Mouse (Mus musculus) v-Abl transformed pro-B cells (cell line): Measurements from ENCODE around the gene Pop7.

Source experiments
- in situ Hi-C, 2 experiments: fragments of 400-800 bp; cut with MboI; formaldehyde crosslinking; loops; one replicate each; pipeline ENCODE4 v1.15.1; 2025; ENCODE audit not compliant: unreplicated experiment in 2 of 2

Gene Pop7

DNA sequence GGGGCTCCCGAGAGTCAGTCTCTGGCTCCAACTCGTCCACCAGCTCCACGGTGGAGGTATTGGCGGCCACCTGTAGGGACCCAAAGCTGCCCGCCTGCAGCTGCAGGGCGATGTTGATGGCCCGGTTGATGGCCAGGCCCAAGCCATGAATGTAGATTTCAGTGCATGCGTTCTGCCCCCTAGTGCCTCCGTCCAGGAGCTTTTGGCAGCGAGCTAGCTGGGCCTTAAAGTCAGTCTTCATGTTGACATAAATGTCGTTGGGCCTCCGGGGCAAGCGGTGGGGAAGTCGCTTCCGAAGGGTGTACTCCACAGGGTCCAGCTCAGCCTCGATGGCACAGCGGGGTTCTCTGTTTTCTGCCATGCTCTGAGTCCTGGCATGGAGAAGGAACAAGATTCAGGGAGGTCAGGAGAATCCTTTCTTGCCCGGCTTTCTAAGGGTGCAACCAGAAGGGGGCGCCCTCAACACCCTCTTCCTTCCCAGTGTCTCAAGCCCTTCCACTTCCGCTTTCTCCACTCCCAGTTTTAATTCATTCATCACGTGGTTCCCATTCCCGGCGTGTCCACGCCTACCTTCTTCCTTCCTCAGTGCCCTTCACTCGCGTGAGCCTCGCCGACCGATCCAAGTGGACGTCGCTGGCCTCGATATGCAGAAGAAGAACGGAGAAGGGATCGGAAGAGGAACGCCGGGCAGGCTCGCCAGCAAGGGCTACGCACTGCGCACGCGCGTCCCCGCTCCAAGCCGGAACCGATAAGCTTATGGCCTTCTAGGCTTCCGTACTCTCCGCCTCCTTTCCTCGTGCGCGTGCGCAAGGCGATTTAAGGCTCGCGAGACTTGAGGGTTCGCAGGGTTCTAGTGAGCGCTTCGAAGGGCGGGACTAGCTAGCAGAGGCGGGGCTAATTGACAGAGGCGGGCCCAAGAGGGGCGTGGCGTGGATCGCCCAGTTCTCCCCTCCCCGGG is at the start of gene Pop7:
TSS of gene Pop7 (minus strand) at position 810 of the 958 bp plus-strand sequence.
- in situ Hi-C loops = loop anchor here (5.0 to 10.0 kb wide), 4 partner anchors 153 to 260 kb away; partner anchors contain the start of gene Slc12a9 (in 2 of the 2)

DNA sequence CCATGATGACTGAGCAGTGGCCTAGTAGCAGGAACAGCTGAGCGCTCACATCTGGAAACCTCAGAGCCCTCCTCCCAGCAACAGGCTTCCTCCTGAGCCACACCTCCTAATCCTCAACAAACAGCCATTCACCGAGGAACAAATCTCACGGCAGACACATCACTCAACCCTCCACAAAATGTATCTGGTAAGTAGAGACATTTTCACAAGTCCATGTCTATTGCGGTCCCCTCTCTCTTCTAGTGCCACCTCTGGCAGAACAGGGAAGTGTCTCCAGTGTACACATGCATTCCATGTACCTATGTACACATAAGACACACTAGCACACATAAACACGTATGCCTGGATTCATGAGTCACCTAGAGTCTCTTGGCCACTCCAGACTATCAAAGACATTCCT is 48.8 kb upstream of the Pop7 start:
- in situ Hi-C loops = no loop called here

DNA sequence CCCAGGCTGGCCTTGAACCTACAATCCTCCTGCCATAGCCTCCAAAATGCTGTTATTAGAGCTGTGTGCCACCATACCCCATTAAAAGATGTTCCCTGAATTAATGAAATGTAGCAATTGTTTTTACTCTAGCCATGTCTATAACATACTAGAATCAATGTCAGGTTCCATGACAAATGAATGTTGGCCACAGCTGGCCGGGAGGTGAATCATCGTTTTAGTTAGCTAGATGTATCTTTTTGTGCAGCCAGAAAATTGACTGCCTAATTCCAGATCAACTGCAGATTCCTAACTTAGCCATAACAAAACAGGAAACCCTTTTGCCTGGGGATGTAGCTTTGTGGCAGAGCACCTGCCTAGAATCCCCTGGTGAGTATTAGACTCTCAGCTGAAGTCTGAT is 47.5 kb upstream of the Pop7 start:
- in situ Hi-C loops = no loop called here

DNA sequence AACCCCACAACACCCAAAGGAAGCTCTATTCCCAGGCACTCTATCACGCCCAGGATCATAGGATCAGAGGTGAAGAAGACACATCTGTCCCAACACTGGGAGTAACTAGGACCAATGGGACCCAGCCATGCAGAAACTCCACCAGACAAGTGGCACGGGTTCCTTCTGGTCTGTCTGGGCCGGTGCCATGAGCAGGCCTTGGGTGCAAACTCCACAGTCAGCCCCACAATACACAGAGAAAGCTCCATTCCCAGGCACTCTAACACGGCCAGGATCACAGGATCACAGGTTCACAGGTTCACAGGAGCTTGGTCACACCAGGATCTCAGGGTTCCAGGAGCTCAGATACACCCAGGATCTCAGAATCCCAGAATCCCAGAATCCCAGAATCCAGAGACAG is 43.3 kb upstream of the Pop7 start:
- in situ Hi-C loops = no loop called here

DNA sequence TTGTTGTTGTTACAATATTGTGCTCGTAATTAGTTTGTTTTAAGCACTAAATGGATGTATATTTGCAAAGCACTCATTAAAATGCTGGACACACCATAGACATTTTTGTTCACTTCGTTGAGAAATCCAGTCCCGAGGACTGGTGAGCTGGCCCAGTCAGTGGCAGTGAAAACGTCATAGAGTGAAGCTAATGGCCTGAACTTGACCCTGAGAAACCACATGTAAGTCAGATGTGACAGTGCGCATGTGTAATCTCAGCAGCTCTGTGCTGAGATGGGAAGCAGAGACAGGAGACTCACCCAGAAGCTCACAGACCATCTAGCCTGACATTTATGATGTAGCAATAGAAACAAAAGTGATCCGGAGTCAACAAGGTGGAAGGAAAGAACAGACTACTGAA is 42.6 kb upstream of the Pop7 start:
- in situ Hi-C loops = no loop called here

DNA sequence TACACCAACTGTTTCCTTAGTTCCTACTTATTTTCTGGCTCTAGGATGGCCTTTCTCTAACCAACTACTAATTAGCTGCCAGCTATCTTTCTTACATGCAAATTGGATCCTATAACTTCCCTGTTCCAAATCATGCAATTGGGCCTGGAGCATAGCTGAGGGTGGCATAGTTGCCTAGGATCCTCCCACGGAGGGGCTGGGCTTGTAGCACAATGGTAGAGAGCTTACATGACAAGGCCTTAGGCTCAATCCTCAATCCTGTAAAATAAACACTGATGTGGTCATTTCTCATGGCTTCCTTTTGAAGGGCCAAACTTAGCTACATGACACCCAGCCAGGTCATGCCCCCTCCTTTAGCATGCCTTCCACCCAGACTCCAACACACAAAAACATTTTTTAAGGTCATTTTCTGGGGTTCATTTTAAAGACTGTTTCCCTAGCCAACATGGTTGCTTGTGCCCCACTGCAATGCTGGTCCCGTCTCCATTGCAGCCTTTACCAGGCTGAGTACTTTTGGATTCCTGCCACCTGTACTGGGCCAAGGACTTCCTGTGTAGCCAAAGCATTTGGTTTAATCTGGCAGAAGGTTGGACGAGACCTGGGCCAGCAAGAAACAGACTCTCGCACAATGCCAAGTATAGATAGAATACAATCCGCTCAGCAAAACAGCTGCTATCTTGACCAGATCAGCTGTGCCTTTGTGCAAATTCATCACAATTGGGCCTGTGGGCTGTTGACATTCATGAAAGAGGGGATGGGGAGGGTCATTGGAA is 39.6 kb upstream of the Pop7 start:
- in situ Hi-C loops = no loop called here

DNA sequence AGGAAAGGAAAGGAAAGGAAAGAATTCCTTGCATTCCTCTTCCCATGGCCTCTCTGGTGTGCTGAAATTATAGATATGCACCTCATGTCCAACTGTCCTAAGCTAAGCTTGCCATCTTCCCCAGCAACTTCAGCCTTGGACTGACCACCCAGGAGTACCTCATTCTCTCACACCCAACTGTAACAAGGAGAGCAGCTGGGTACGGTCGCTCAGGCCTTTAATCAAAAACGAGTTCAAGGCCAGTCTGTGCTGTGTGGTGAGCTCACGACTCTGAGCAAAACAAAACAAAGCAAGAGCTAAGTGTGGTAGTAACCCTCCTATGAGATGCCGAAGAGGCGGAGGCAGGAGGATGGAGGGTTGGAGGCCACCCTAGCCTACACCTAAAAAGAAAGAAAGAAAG is 38.7 kb upstream of the Pop7 start:
- in situ Hi-C loops = no loop called here

DNA sequence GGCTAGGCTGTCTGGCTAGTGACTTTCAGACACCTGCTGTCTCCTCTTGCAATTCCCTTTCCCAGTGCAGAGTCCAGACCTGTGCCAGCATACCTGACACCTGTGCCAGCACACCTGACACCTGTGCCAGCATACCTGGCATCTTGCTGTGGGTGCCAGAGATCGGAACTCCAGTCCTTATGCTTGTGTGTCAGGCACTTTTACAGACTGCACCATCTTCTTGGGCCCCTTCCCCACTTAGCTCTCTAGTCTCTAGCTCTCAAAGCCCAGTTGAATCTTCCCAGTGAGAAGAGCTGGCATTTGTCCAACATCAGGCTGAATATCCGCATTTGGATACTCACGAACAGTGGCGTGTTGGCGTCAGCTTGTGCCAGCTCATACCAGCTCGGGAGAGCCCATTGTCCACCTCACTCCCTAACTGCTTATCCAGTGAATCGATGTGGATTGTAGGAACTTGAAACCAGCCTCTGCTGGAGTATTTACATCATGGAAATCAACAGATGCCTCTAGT is 37.0 kb upstream of the Pop7 start:
- in situ Hi-C loops = no loop called here

DNA sequence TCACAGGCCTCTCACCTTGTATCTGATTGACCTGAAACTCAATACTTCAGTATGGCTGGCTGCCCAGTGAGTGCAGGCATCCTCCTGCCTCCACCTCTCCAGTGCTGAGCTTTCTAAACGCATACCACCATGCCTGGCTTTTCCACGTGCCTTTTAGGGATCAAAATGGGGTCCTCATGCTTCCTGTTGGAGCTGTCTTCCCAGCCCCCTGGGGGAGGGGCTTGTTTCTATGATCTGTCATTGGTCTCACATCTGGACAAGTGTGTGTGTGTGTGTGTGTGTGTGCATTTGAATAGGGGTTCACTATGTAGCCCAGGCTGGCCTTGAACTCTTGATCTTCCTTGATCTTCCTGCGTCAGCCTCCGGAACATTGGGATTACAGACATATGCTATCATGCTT is 35.1 kb upstream of the Pop7 start:
- in situ Hi-C loops = no loop called here

DNA sequence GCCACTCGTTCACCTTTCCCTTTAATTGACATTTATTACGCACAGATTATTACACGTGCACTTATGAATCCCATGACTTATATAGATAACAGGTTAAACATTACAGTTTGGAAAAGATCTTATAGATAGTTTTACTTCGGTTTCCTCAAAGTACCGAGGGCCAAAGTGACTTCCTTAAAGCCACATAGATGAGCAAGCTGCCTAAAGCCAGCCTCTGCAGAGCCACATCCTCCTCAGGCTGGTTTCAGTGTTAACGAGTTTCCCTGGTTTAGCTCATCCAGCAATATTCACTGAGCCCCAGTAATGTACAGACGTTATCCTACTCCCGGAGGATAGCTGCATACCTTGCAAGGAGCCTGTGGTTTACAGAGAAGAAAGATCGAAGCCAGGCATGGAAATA is 33.0 kb upstream of the Pop7 start:
- in situ Hi-C loops = no loop called here

DNA sequence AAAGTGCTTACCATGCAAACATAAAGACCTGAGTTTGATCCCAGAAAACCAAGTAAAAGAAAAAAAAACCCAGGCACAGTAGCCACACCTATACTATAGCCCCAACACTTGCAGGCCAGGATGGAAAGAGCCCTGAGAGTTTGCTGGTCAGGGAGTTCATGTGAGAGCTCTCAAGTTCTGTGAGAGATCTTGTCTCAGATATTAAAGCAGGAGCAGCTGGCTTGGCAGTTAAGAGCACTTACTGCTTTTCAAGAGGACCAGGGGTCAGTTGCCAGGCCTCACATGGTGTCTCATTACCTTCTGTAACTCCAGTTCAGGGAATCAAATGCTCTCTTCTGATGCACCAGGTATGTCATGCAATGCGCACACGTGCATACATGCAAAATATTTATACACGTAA is 32.4 kb upstream of the Pop7 start:
- in situ Hi-C loops = loop anchor here (5.0 kb wide), 2 partner anchors 68 to 118 kb away; partner anchors contain the start of gene Mospd3 (in 1 of the 2)

DNA sequence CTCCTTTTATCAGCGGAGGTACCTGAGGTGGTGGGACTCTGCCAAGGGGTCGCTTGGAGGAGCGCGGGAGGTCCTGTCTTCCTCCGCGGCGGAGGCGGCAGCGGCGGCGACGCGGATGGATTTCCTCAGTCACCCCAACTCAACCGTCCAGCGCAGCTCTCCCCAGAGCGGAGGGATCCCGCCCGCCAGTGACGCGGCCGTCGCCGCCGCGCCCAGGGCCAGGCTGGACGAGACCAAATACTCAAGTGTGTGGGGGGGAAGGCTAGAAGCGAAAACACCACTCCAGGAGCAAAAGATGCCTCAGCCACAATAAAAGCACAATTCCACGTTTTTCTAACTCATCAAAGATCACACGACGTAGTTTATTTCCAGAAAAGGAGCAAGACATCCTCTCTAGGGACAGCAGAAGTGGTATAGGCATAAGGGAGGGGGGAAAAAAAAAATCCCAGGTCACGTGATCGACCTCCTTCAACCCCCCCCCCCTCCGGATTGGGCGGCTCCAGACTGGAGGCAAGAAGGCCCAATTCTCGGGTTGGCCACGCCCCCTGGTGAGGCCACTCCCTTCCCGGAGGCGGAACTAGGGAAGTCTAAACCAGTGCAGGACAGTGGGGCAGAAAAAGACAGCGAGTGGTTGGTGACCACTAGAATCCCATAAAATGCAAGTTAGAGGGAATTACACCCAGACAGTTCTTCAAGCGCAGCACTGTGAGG is 31.0 kb upstream of the Pop7 start, which contains the start of the genes Epo and Gnb2:
TSS of gene Epo (minus strand) at position 126 of the 711 bp plus-strand sequence.
TSS of gene Gnb2 (minus strand) at position 394 of the 711 bp plus-strand sequence.
- in situ Hi-C loops = loop anchor here (5.0 kb wide), 2 partner anchors 69 to 119 kb away; partner anchors contain the start of gene Mospd3 (in 1 of the 2)

DNA sequence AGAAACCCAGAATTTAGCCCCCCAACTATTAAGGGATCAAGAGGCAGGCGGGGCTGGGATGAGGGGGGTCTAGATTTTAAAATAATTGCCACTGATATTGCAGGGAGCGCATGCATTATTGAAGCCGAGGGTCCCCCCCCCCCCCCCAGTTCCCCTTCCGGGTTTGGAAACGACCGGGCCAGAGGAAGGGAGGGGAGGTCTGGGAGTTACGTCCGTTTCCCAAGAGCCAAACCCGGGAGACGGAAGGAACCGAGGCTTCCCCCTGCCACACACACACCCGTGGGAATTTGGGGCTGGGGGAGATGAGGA is 30.4 kb upstream of the Pop7 start:
- in situ Hi-C loops = loop anchor here (5.0 kb wide), 2 partner anchors 70 to 120 kb away; partner anchors contain the start of gene Mospd3 (in 1 of the 2)

DNA sequence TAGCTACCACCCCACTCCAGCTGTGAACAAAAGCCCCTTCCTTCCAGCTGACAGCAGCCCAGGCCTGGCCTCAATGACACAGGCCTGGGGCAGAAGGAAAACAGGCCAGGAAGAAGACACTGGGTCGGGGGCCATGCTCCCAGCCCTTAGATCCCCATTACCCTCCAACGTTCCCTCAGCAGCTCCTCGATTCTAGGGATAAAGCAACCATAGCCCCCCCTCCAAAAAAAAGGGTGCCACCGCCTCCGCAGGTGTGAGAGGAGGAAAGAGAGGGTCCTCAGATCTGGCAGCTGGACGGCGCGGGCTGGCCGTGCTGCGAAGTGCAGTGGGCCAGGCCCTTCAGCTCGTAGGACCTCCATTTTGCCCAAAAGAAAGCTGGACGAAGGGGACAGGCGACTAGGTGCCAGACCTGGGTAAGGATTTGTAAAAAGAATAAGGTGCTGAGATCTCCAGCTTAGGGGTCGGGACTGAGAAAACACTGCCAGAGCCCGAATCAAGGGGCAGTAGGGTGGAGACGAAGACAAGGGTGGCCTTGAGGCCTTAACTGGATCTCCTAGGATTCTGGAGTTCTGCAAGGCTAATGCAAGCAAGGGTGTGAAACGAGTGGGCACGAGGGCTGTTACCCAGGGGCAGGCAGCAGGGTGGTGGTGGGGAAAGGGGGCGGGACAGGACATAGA is 30.0 kb upstream of the Pop7 start:
- in situ Hi-C loops = loop anchor here (5.0 kb wide), 2 partner anchors 70 to 120 kb away; partner anchors contain the start of gene Mospd3 (in 1 of the 2)

DNA sequence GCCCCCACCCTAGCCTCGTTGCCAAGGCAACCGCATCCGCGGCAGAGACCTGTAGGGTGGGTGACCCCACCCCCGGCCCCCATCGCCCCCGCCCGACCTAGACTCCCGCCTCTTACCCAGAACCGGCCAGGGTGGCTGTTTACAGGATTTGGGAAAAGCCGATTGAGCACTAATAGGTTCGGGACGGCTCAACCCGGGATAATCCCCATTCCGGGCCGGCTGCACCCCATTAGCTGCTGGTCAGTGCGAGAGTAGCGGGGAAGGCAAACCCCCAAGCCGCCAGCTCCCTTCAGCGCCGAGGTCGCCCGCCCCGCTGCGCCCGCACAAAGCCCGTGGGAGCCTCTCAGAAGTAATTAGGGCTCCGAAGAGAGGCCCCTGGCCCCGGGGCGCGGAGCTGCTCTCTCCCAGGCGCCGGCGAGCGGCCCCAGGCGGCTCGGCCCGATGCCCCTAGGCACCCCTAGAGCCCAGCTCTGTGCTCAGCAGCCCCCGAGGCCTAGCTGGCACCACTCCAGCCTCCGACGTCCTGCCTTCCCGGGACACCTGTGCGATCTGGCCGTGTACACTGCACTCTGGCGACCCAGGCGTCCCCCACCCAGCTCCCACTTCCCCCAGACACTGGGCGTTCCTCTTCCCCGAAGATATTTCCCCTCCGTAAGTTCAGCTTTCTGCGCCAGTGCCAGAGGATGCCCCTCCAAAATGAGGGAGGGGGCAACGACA is 29.3 kb upstream of the Pop7 start:
- in situ Hi-C loops = loop anchor here (5.0 kb wide), 2 partner anchors 71 to 121 kb away; partner anchors contain the start of gene Mospd3 (in 1 of the 2)

DNA sequence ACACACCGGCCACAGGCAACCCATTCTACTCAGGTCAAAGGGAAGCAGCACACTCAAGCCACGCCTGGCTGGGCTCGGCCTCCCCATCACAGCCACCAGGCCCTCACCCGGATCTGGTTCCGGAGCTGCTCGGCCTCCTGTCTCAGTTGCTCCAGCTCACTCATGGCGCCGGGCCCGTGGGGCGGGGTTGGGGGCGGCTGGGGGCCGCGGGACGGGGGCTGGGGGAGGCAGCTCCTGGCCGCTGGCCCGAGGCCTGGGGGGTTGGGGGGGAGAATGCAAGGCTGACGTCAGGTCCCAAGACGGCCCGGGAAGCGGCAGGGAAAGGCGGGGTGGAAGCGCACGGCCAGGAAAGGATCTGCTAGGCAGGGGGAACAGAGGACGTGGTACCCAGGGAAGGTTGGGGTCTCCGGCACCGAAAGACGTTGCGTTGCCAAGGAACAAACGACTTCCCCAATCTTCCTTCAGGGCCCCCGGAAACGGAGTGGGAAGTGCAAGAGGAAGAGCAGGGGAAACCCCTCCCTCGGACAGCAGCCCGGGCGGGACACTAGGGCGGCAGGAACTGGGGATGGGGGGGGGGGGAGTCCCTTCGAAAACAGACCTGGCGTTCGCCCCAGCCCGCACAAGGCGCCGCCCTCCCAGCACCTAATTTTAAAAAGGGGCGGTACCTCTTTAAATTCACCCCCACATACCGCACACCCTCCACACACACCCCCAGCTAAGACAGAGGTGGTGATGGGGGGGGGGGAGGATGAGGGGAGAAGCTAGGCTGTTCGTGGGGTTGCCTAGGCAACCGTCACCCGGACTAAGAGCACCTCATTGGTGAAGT is 28.5 kb upstream of the Pop7 start:
- in situ Hi-C loops = loop anchor here (5.0 kb wide), 2 partner anchors 72 to 122 kb away; partner anchors contain the start of gene Mospd3 (in 1 of the 2)

DNA sequence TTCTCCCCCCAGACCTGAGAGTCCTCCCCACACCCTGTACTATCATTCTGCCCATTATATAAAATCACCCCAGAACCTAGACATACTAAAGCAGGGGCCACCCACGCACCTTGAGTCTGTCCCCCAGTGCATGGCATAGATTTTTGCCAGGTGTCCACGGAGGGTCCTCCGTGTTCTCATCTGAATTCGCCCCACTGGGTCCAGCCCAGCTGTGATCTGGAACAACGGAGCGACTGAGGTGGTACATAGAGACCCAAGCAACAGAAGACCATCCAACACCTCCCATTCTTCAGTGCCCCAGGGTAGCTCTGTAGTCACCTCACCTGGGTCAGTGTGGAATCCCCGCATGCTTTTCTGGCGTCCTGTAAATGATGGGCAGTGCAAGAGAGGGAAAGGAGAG is 27.8 kb upstream of the Pop7 start:
- in situ Hi-C loops = loop anchor here (5.0 kb wide), 2 partner anchors 72 to 122 kb away; partner anchors contain the start of gene Mospd3 (in 1 of the 2)
